Mouse (Mus musculus) midbrain, embryonic 14.5 days (tissue): ENCODE results near the gene Cav3. TPM values are rescaled to one million over a fixed set of nuclear protein-coding genes. Genes with fewer than 3 reads are reported as not detected.

ENCODE experiments used
- ATAC-seq: fragments of 200-750 bp; cut with Nextera tagmentation; 2 replicates; pipeline ENCODE4 v1.8.0; 2017; ENCODE audit warnings: moderate number of reproducible peaks, moderate library complexity; ENCODE audit not compliant: low FRiP score, low TSS enrichment
- DNase-seq: peaks from one replicate; pipeline ENCODE4 v3.0.0-alpha.2; 2015
- H3K27ac ChIP-seq: fragments of 300-500 bp; sonication (generic); replicated peaks from 2 replicates; pipeline ENCODE4 v1.5.1; 2014; ENCODE audit warnings: mild to moderate bottlenecking, low read depth, low read length, moderate library complexity
- H3K27me3 ChIP-seq: fragments of 300-500 bp; sonication (generic); 2 replicates; pipeline ENCODE4 v1.6.1; 2014; ENCODE audit warnings: low read length, control low read depth, mixed read lengths; ENCODE audit not compliant: control insufficient read depth, insufficient read depth
- H3K36me3 ChIP-seq: fragments of 300-500 bp; sonication (generic); 2 replicates; pipeline ENCODE4 v1.6.1; 2014; ENCODE audit warnings: low read length, control low read depth; ENCODE audit not compliant: control insufficient read depth, insufficient read depth
- H3K4me1 ChIP-seq: fragments of 300-500 bp; sonication (generic); 2 replicates; pipeline ENCODE4 v1.6.1; 2014; ENCODE audit warnings: mild to moderate bottlenecking, antibody characterized with exemption, low read length, control low read depth; ENCODE audit not compliant: control insufficient read depth, insufficient read depth
- H3K4me2 ChIP-seq: fragments of 300-500 bp; sonication (generic); 2 replicates; pipeline ENCODE4 v1.6.1; 2014; ENCODE audit warnings: mild to moderate bottlenecking, low read length, moderate library complexity
- H3K4me3 ChIP-seq: fragments of 300-500 bp; sonication (generic); replicated peaks from 2 replicates; pipeline ENCODE4 v1.5.1; 2014; ENCODE audit warnings: low read depth, low read length
- H3K9ac ChIP-seq: fragments of 300-500 bp; sonication (generic); replicated peaks from 2 replicates; pipeline ENCODE4 v1.6.1; 2014; ENCODE audit warnings: mild to moderate bottlenecking, low read length, moderate library complexity
- H3K9me3 ChIP-seq: fragments of 300-500 bp; sonication (generic); 2 replicates; pipeline ENCODE4 v1.6.1; 2016; ENCODE audit warnings: low read length, control low read depth, mixed read lengths; ENCODE audit not compliant: control insufficient read depth
- WGBS: fragments of 180-500 bp; shearing (Covaris S2); extraction: QIAGEN DNeasy Blood & Tissue Kit; methylation state at CpG from one replicate; pipeline ENCODE4 v1.1.7; 2014; 5-methylcytosine and 5-hydroxymethylcytosine counted together
- polyA plus RNA-seq: library from polyadenylated mRNA; unstranded; fragments of >200 nt; fragmentation: Nextera tagmentation; extraction: Ambion mirVana; gene quantifications from 2 replicates; pipeline ENCODE4 v1.2.1, GENCODE M21; 2014

The Cav3 gene
- polyA plus RNA-seq, 1 experiment from 2014 or later = not detected

DNA sequence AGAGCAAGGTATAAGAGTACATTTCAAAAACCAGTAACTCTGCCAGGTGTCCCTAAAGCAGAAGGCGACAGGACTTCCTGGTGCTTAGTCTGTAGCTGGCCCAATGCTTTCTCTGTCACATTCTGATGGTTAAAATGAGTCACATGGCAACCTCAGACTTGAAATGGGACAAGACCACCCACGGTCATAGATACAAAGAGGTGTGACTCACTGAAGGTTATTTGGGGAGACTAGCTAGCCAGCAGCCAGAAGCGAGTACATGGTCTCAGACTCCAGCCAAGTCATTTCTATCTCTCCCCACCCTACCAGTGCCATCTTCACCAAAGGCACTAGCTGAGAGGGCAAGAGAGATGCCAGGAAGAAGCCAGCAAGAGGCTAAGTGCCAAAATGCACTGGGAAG, 6.1 kb downstream of the Cav3 start:
- 86% methylated on average over 3 of the region's 3 CpGs for WGBS
- no peak for DNase-seq

DNA sequence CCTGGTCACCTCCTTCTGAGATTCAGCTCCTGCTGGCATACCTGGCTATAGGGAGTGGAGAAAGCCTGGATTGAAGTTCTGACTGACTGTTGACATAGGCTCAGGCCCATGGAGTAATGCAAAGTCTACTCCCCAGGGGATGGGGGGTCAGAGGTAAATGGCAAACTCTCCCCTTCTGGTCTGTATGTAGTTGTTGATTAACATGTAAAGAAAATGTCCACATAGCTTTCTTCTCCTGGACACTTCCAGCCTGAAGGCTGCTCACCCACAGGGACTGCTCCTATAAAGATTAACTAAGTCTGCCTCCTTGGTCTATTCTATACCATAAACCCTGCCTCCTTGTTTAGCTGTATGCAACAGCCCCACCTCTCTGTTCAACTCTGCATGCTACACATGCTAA, 6.7 kb downstream of the Cav3 start:
- H3K9me3 ChIP-seq = no peaks in the 10 kb centered on the region
- DNase-seq = no peak
- H3K4me1 ChIP-seq = no peaks in the 10 kb centered on the region
- H3K9ac ChIP-seq = no peak overlapping the region
- H3K27me3 ChIP-seq = no peaks in the 10 kb centered on the region
- no peaks in the 10 kb centered on the region for H3K36me3 ChIP-seq
- H3K4me3 ChIP-seq = no peak overlapping the region
- ATAC-seq = no peak
- no peak overlapping the region for H3K27ac ChIP-seq
- no peak overlapping the region for H3K4me2 ChIP-seq

More for the DNA sequence above, 6.1 kb downstream of the Cav3 start:
- H3K4me3 ChIP-seq = no peak overlapping the region
- H3K27me3 ChIP-seq = no peaks in the 10 kb centered on the region
- no peak overlapping the region for H3K4me2 ChIP-seq
- no peak overlapping the region for H3K9ac ChIP-seq
- H3K27ac ChIP-seq = no peak overlapping the region
- ATAC-seq = no peak
- H3K4me1 ChIP-seq = no peaks in the 10 kb centered on the region
- no peaks in the 10 kb centered on the region for H3K9me3 ChIP-seq
- H3K36me3 ChIP-seq = no peaks in the 10 kb centered on the region

- no peak overlapping the region for H3K9ac ChIP-seq
- H3K4me2 ChIP-seq = no peak overlapping the region
- DNase-seq (no peak), ATAC-seq (no peak)
- 92% methylated on average over 4 of the region's 4 CpGs for WGBS
- H3K9me3 ChIP-seq = no peaks in the 10 kb centered on the region
- no peak overlapping the region for H3K4me3 ChIP-seq
- H3K27me3 ChIP-seq = no peaks in the 10 kb centered on the region
- no peaks in the 10 kb centered on the region for H3K36me3 ChIP-seq
- H3K27ac ChIP-seq = no peak overlapping the region
- H3K4me1 ChIP-seq = no peaks in the 10 kb centered on the region
Measured at GRCm38 (mm10) chr6:112471644-112472043, 12.3 kb downstream of the Cav3 start.

- Histone ChIP-seq H3K27ac (no peak overlapping the region), H3K4me3 (no peak overlapping the region), H3K27me3 (no peaks in the 10 kb centered on the region), H3K36me3 (no peaks in the 10 kb centered on the region), H3K9ac (no peak overlapping the region), H3K9me3 (no peaks in the 10 kb centered on the region), H3K4me2 (no peak overlapping the region), H3K4me1 (no peaks in the 10 kb centered on the region)
- DNase-seq = no peak
- WGBS = 54% methylated on average over 13 of the region's 13 CpGs
- ATAC-seq = 0 out of 2 replicates have a peak, but pooled peaks have one; percentile 18
Measured at GRCm38 (mm10) chr6:112479861-112480260, 20.6 kb downstream of the Cav3 start.

DNA sequence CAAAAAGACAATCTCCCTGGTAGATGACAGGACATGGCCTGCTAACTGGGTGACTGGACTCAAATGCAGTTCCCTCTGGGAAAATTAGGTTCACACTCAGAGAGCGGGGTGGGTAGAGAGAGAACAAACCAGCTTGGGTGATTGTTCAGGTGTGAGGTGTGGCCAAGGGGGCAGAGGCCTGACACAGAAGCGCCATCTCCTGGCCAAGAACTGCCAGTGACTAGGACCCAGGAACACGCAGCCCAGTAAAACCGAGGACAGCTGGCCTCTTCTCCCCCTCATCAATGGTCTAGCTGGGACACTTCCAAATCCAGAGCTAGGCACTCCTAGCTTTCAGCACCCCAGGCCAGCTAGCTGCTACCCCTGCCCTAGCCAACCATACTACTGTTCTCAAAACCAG, 25.0 kb downstream of the Cav3 start:
- peaks cover 6% of the 10 kb centered on the region; the same call in 1 of the 2 replicates for H3K4me1 ChIP-seq
- H3K9me3 ChIP-seq = no peaks in the 10 kb centered on the region
- DNase-seq = peak; percentile 58
- no peak overlapping the region for H3K9ac ChIP-seq
- H3K27ac ChIP-seq = no peak overlapping the region
- H3K4me3 ChIP-seq = no peak overlapping the region
- WGBS = 11% methylated on average over 4 of the region's 4 CpGs
- ATAC-seq = no peak
- H3K36me3 ChIP-seq = no peaks in the 10 kb centered on the region
- H3K27me3 ChIP-seq = peaks cover 18% of the 10 kb centered on the region
- H3K4me2 ChIP-seq = no peak overlapping the region

DNA sequence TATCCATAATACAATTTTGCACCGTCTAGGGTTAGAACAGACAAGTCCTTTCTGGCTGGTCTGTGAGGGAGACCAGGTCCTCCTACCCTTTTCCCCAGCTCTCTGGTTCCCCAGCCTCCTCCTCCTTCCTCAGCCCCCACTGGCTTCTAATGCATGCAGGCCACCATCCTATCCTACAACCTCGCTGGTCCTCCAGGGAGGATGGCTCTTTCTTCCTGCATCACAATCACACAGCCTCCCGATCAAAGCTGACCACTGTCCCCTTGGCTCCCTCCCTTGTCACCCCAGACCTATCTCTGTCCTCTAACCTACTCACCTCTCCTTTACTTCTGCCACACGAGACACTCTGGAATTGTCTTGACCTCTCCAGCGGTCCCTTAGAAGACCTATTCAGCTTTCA, 28.7 kb downstream of the Cav3 start:
- Histone ChIP-seq H3K27me3 (peaks cover 33% of the 10 kb centered on the region), H3K36me3 (no peaks in the 10 kb centered on the region)
- 84% methylated on average over 5 of the region's 5 CpGs for WGBS

GRCm38 (mm10) chr6:112488821-112489180, 29.5 kb downstream of the Cav3 start:
- Histone ChIP-seq H3K4me2 (peak overlapping the region; percentile 70), H3K36me3 (no peaks in the 10 kb centered on the region), H3K4me1 (peaks cover 11% of the 10 kb centered on the region; the same call in 1 of the 2 replicates), H3K9me3 (no peaks in the 10 kb centered on the region), H3K27me3 (peaks cover 33% of the 10 kb centered on the region), H3K27ac (no peak overlapping the region), H3K4me3 (peak overlapping the region; percentile 36), H3K9ac (peak overlapping the region; percentile 29; the same call in 1 of the 2 replicates)
- WGBS = 26% methylated on average over 24 of the region's 24 CpGs
- ATAC-seq (no peak), DNase-seq (no peak)

More for the DNA sequence above, 28.7 kb downstream of the Cav3 start:
- DNase-seq = no peak
- no peak for ATAC-seq
- H3K4me3 ChIP-seq = no peak overlapping the region
- no peaks in the 10 kb centered on the region for H3K9me3 ChIP-seq
- peaks cover 11% of the 10 kb centered on the region; the same call in 1 of the 2 replicates for H3K4me1 ChIP-seq
- H3K27ac ChIP-seq = no peak overlapping the region
- H3K9ac ChIP-seq = no peak overlapping the region
- no peak overlapping the region for H3K4me2 ChIP-seq

DNA sequence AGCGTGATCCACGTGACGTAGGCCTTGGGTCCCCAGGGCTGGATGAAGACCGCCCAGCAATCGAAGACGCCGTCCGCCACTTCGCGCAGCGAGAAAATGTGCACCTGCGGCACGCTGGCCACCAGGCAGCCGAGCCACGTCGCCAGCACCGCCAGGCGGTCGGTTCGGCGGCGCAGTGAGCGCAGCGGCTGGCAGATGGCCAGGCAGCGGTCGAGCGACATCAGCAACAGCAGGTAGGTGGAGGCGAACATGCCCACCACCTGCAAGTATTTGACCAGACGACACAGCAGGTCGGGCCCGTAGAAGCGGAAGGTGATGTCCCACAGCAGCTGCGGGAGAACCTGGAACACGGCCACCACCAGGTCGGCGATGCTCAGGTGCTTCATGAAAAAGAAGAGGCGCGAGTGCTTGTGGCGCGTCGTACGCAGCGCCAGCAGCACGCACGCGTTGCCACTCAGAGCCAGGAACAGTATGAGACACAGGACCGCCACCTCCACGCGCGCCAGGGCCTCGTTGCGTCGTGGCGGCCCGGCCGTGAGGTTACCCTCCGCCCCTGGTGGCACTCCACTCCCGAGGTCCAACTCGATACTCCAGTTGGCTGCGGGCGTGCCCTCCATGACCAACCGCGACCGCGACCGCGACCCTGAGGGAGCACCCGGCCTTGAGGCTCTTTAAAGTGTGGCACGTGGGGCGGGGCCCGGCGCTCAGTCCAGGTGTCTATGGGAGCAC, 30.0 kb downstream of the Cav3 start:
- H3K27me3 ChIP-seq = peaks cover 33% of the 10 kb centered on the region
- 4% methylated on average over 72 of the region's 72 CpGs for WGBS
- no peaks in the 10 kb centered on the region for H3K36me3 ChIP-seq
- H3K9ac ChIP-seq = peak overlapping the region; percentile 29; the same call in 1 of the 2 replicates
- H3K4me3 ChIP-seq = peak overlapping the region; percentile 36
- DNase-seq (peak; percentile 73), ATAC-seq (peak; percentile 18; the same call in 1 of the 2 replicates)
- H3K4me2 ChIP-seq = peak overlapping the region; percentile 70
- H3K27ac ChIP-seq = no peak overlapping the region
- H3K4me1 ChIP-seq = peaks cover 11% of the 10 kb centered on the region; the same call in 1 of the 2 replicates
- no peaks in the 10 kb centered on the region for H3K9me3 ChIP-seq
